Mouse (Mus musculus): ENCODE measurements around the gene Gm20854. TPM values are rescaled to one million over a fixed set of nuclear protein-coding genes. Genes with fewer than 3 reads are reported as not detected.
"Not testable (repeated sequence)": the region's sequence is repeated elsewhere in the genome, so short reads cannot be mapped to it uniquely, and the experiment has no call there.

Gm20854 gene
- not detected for total RNA-seq (2021)
- long read RNA-seq, experiment 1 = 0 reads
- long read RNA-seq, experiment 2 = 0 reads

- DNase-seq (ENCODE audit: low spot score in 2 of 2); H3K27ac ChIP-seq; H3K4me3 ChIP-seq: not testable (repeated sequence)
Measured at GRCm38 (mm10) chrY:85530808-85531207, at the start of gene Gm20854. Gm20854 (minus strand) TSS chrY:85530908.

Data from layer of hippocampus, adult 2 months (tissue).